Mouse (Mus musculus) erythroblast, embryonic 14.5 days (primary cell): ENCODE data around the gene Dhx16.

Experiments used
- GATA1 ChIP-seq: IDR thresholded peaks from 2 replicates; pipeline ENCODE4 v1.6.1; 2012; ENCODE audit warnings: low read length, inconsistent platforms, mixed read lengths
- TAL1 ChIP-seq: IDR thresholded peaks from 3 replicates; pipeline ENCODE4 v1.6.1; 2012; ENCODE audit warnings: low read length, inconsistent platforms, mixed read lengths

GRCm38 (mm10) chr17:35843514-35843913 is 36.1 kb upstream of the Dhx16 start:
- TF ChIP-seq GATA1 = no peak
- no peak for TF ChIP-seq TAL1
